24 mouse cellular contexts compared by ENCODE assay signal in genomic region chr6:148199177-148199576, GRCm38 (mm10). TPM values are rescaled to one million over a fixed set of nuclear protein-coding genes. Genes with fewer than 3 reads are reported as not detected.
DNase-seq lines count a peak whose midpoint lies in the region; ATAC-seq and TF ChIP-seq lines count a peak whose summit lies in the region.
"Had no signal": no experiment of that assay in that cellular context is flagged by ENCODE, and none has a peak within 500 bp of the region (broad histone marks: within the 10 kb centered on the region; RNA-seq: fewer than 3 reads in every experiment).

No protein-coding gene starts in this region.

- H3K4me3 ChIP-seq in liver, embryonic 16.5 days (ENCODE audit: low read depth, low read length), result no peak overlapping the region
- no peak overlapping the region for H3K4me3 ChIP-seq in liver, embryonic 11.5 days (ENCODE audit: low read depth, low read length)
- no peak overlapping the region for H3K4me3 ChIP-seq in intestine, postnatal 0 days (ENCODE audit: low read depth, low read length)
- no peak overlapping the region for H3K4me3 ChIP-seq in stomach, embryonic 16.5 days (replicated peaks; ENCODE audit: low read length)
- no peak overlapping the region for H3K4me3 ChIP-seq in hindbrain, embryonic 12.5 days
- H3K4me3 ChIP-seq in midbrain, postnatal 0 days (ENCODE audit: low read depth, low read length), result no peak overlapping the region
- H3K4me3 ChIP-seq: embryonic facial prominence, embryonic 10.5 days; embryonic facial prominence, embryonic 13.5 days; erythroblast, embryonic 14.5 days; forebrain, embryonic 12.5 days; forebrain, embryonic 15.5 days; hindbrain, embryonic 13.5 days had no signal

- DNase-seq in heart, adult 11 months, result peak; percentile 19
- DNase-seq in heart, adult 18-20 months, result no peak
- no peak for DNase-seq in liver, embryonic 11.5 days (ENCODE audit: low spot score)
- DNase-seq in midbrain, postnatal 0 days (ENCODE audit: low spot score), result no peak
- DNase-seq: adrenal gland, adult 8-10 months; adrenal gland, postnatal 25 days; cerebellum, adult 11-12 months; cerebellum, adult 8-10 months; cerebellum, postnatal 10 days; cerebellum, postnatal 36 days; embryo, embryonic 11 days; gastrocnemius, postnatal 25 days had no signal

- H3K4me1 ChIP-seq in liver, embryonic 16.5 days (ENCODE audit: control insufficient read depth, low read depth, low read length), result no peaks in the 10 kb centered on the region
- no peaks in the 10 kb centered on the region for H3K4me1 ChIP-seq in liver, embryonic 11.5 days (replicated peaks; ENCODE audit: control insufficient read depth, insufficient read depth, low read length)
- no peaks in the 10 kb centered on the region for H3K4me1 ChIP-seq in intestine, postnatal 0 days (replicated peaks; ENCODE audit: control insufficient read depth, insufficient read depth, low read length)
- peaks cover 3% of the 10 kb centered on the region; the same call in 1 of the 2 replicates for H3K4me1 ChIP-seq in stomach, embryonic 16.5 days (ENCODE audit: control insufficient read depth, insufficient read depth, low read length)
- no peaks in the 10 kb centered on the region for H3K4me1 ChIP-seq in hindbrain, embryonic 12.5 days
- H3K4me1 ChIP-seq in midbrain, postnatal 0 days (ENCODE audit: insufficient read depth, low read length), result no peaks in the 10 kb centered on the region
- H3K4me1 ChIP-seq: embryonic facial prominence, embryonic 10.5 days; embryonic facial prominence, embryonic 13.5 days; forebrain, embryonic 12.5 days; forebrain, embryonic 15.5 days; hindbrain, embryonic 13.5 days had no signal

- H3K27me3 ChIP-seq in liver, embryonic 16.5 days (ENCODE audit: control insufficient read depth, insufficient read depth, low read depth, low read length), result no peaks in the 10 kb centered on the region
- no peaks in the 10 kb centered on the region for H3K27me3 ChIP-seq in liver, embryonic 11.5 days (replicated peaks; ENCODE audit: control insufficient read depth, insufficient read depth, low read length)
- no peaks in the 10 kb centered on the region for H3K27me3 ChIP-seq in intestine, postnatal 0 days (replicated peaks; ENCODE audit: control insufficient read depth, insufficient read depth, low read length)
- H3K27me3 ChIP-seq in stomach, embryonic 16.5 days (ENCODE audit: control insufficient read depth, insufficient read depth, low read length), result no peaks in the 10 kb centered on the region
- no peaks in the 10 kb centered on the region for H3K27me3 ChIP-seq in hindbrain, embryonic 12.5 days
- H3K27me3 ChIP-seq in midbrain, postnatal 0 days (ENCODE audit: insufficient read depth, low read length), result no peaks in the 10 kb centered on the region
- H3K27me3 ChIP-seq: embryonic facial prominence, embryonic 13.5 days; forebrain, embryonic 12.5 days; forebrain, embryonic 15.5 days; hindbrain, embryonic 13.5 days had no signal

- H3K9ac ChIP-seq in liver, embryonic 16.5 days (ENCODE audit: low read depth, low read length), result no peak overlapping the region
- no peak overlapping the region for H3K9ac ChIP-seq in liver, embryonic 11.5 days (ENCODE audit: low read depth, low read length)
- H3K9ac ChIP-seq in intestine, postnatal 0 days (ENCODE audit: low read depth, low read length), result no peak overlapping the region
- H3K9ac ChIP-seq in stomach, embryonic 16.5 days (ENCODE audit: low read length), result no peak overlapping the region
- H3K9ac ChIP-seq in hindbrain, embryonic 12.5 days, result no peak overlapping the region
- H3K9ac ChIP-seq in midbrain, postnatal 0 days (replicated peaks; ENCODE audit: low read length, poor library complexity, severe bottlenecking), result no peak overlapping the region
- H3K9ac ChIP-seq: embryonic facial prominence, embryonic 13.5 days; forebrain, embryonic 12.5 days; forebrain, embryonic 15.5 days; hindbrain, embryonic 13.5 days had no signal

- no peak overlapping the region for H3K4me2 ChIP-seq in liver, embryonic 16.5 days (ENCODE audit: low read depth, low read length)
- H3K4me2 ChIP-seq in liver, embryonic 11.5 days, result no peak overlapping the region
- H3K4me2 ChIP-seq in intestine, postnatal 0 days (replicated peaks; ENCODE audit: low read depth), result no peak overlapping the region
- H3K4me2 ChIP-seq in stomach, embryonic 16.5 days (ENCODE audit: low read depth, low read length), result no peak overlapping the region
- no peak overlapping the region for H3K4me2 ChIP-seq in hindbrain, embryonic 12.5 days (replicated peaks)
- H3K4me2 ChIP-seq in midbrain, postnatal 0 days (ENCODE audit: low read depth, low read length, poor library complexity, severe bottlenecking), result no peak overlapping the region
- H3K4me2 ChIP-seq: embryonic facial prominence, embryonic 13.5 days; forebrain, embryonic 12.5 days; forebrain, embryonic 15.5 days; heart, embryonic 11.5 days; hindbrain, embryonic 13.5 days had no signal

- no peak overlapping the region for H3K27ac ChIP-seq in liver, embryonic 16.5 days (ENCODE audit: low read length)
- H3K27ac ChIP-seq in liver, embryonic 11.5 days (ENCODE audit: low read depth, low read length), result no peak overlapping the region
- peak overlapping the region; percentile 65 for H3K27ac ChIP-seq in intestine, postnatal 0 days (ENCODE audit: low read depth, low read length)
- peak overlapping the region; percentile 67; the same call in 1 of the 2 replicates for H3K27ac ChIP-seq in stomach, embryonic 16.5 days (ENCODE audit: low read length)
- H3K27ac ChIP-seq in hindbrain, embryonic 12.5 days, result no peak overlapping the region
- no peak overlapping the region for H3K27ac ChIP-seq in midbrain, postnatal 0 days (ENCODE audit: low read depth, low read length)
- H3K27ac ChIP-seq: embryonic facial prominence, embryonic 10.5 days; embryonic facial prominence, embryonic 13.5 days; forebrain, embryonic 12.5 days; forebrain, embryonic 15.5 days; hindbrain, embryonic 13.5 days had no signal

- WGBS in liver, embryonic 16.5 days (ENCODE audit: insufficient replicate concordance), result 74% methylated on average over 2 of the region's 2 CpGs
- WGBS in liver, embryonic 11.5 days, result 81% methylated on average over 2 of the region's 2 CpGs
- WGBS in intestine, postnatal 0 days, result 34% methylated on average over 2 of the region's 2 CpGs
- 68% methylated on average over 2 of the region's 2 CpGs for WGBS in stomach, embryonic 16.5 days
- 96% methylated on average over 2 of the region's 2 CpGs for WGBS in hindbrain, embryonic 12.5 days
- WGBS in midbrain, postnatal 0 days, result 95% methylated on average over 2 of the region's 2 CpGs

- peaks cover 26% of the 10 kb centered on the region for H3K36me3 ChIP-seq in liver, embryonic 16.5 days (ENCODE audit: control insufficient read depth, insufficient read depth)
- peaks cover 18% of the 10 kb centered on the region; the same call in 1 of the 2 replicates for H3K36me3 ChIP-seq in liver, embryonic 11.5 days (ENCODE audit: control insufficient read depth, insufficient read depth, low read length)
- peaks cover 47% of the 10 kb centered on the region for H3K36me3 ChIP-seq in intestine, postnatal 0 days (ENCODE audit: control insufficient read depth, insufficient read depth)
- peaks cover 18% of the 10 kb centered on the region for H3K36me3 ChIP-seq in stomach, embryonic 16.5 days (ENCODE audit: control insufficient read depth, insufficient read depth, low read length)
- H3K36me3 ChIP-seq in hindbrain, embryonic 12.5 days, result peaks cover 62% of the 10 kb centered on the region
- H3K36me3 ChIP-seq in midbrain, postnatal 0 days (ENCODE audit: insufficient read depth, low read length), result peaks cover 44% of the 10 kb centered on the region

- peak; percentile 72 for ATAC-seq in liver, embryonic 16.5 days (ENCODE audit: low read depth)
- no peak for ATAC-seq in liver, embryonic 11.5 days (replicated peaks; ENCODE audit: low FRiP score)
- ATAC-seq in intestine, postnatal 0 days, result 0 out of 2 replicates have a peak, but pooled peaks have one; percentile 34
- ATAC-seq in stomach, embryonic 16.5 days (ENCODE audit: insufficient read depth, low FRiP score), result peak; percentile 81; the same call in 1 of the 2 replicates
- ATAC-seq in hindbrain, embryonic 12.5 days (ENCODE audit: low FRiP score), result no peak
- no peak for ATAC-seq in midbrain, postnatal 0 days (ENCODE audit: low FRiP score)
- ATAC-seq: activated CD4-positive, CD25-positive, alpha-beta regulatory T cell, adult 4 months; forebrain, embryonic 15.5 days had no signal

- no peak for TF ChIP-seq CTCF in intestine, postnatal 0 days (IDR thresholded peaks at IDR 0.05; ENCODE audit: low read depth)
- TF ChIP-seq CTCF in midbrain, postnatal 0 days (IDR thresholded peaks at IDR 0.05), result no peak

- H3K9me3 ChIP-seq in liver, embryonic 16.5 days (replicated peaks; ENCODE audit: control insufficient read depth, low read length), result no peaks in the 10 kb centered on the region
- no peaks in the 10 kb centered on the region for H3K9me3 ChIP-seq in liver, embryonic 11.5 days (ENCODE audit: control insufficient read depth, low read length)
- H3K9me3 ChIP-seq in intestine, postnatal 0 days (ENCODE audit: control insufficient read depth), result no peaks in the 10 kb centered on the region
- H3K9me3 ChIP-seq in stomach, embryonic 16.5 days (replicated peaks; ENCODE audit: control insufficient read depth, low read length), result no peaks in the 10 kb centered on the region
- H3K9me3 ChIP-seq in hindbrain, embryonic 12.5 days (replicated peaks), result no peaks in the 10 kb centered on the region
- no peaks in the 10 kb centered on the region for H3K9me3 ChIP-seq in midbrain, postnatal 0 days (ENCODE audit: low read length)
- H3K9me3 ChIP-seq: embryonic facial prominence, embryonic 10.5 days; embryonic facial prominence, embryonic 13.5 days; forebrain, embryonic 12.5 days; forebrain, embryonic 15.5 days; hindbrain, embryonic 13.5 days had no signal

RNA-seq across cellular contexts. Expression of gene Ergic2, which starts 13.0 kb away (rescaled TPM):
- 10 to 100 TPM; 51.5 to 54.1 TPM for total RNA-seq in heart, adult 18-20 months (2021)
- 95.2 and 95.4 TPM in 2 replicates for polyA plus RNA-seq in liver, embryonic 16.5 days (2015; fragmentation: Nextera tagmentation; extraction: Ambion mirVana)
- polyA plus RNA-seq in liver, embryonic 11.5 days (2014; fragmentation: Nextera tagmentation; extraction: Ambion mirVana), result 156 and 172 TPM in 2 replicates
- polyA plus RNA-seq in intestine, postnatal 0 days (2015; fragmentation: Nextera tagmentation; extraction: Ambion mirVana), result 198 and 202 TPM in 2 replicates
- polyA plus RNA-seq in stomach, embryonic 16.5 days (2015; fragmentation: Nextera tagmentation; extraction: Ambion mirVana), result 201 and 204 TPM in 2 replicates
- 220 and 242 TPM in 2 replicates for polyA plus RNA-seq in hindbrain, embryonic 12.5 days (2016; fragmentation: Nextera tagmentation; extraction: Ambion mirVana)
- total RNA-seq in midbrain, postnatal 0 days (2014; rRNA removed), result 67.4 and 133 TPM in 2 replicates
- 154 and 176 TPM in 2 replicates for polyA plus RNA-seq in midbrain, postnatal 0 days (2015; fragmentation: Nextera tagmentation; extraction: Ambion mirVana)

Comparison
In these comparisons a context has a peak if more than half of its experiments do, and no peak if none do; other contexts are left out.
1. ATAC-seq: peak in liver, embryonic 16.5 days (single experiment), intestine, postnatal 0 days (single experiment) and stomach, embryonic 16.5 days (single experiment); none in liver, embryonic 11.5 days (single experiment), hindbrain, embryonic 12.5 days (single experiment) and midbrain, postnatal 0 days (single experiment).
2. H3K27ac ChIP-seq: peak in intestine, postnatal 0 days (single experiment) and stomach, embryonic 16.5 days (single experiment); none in liver, embryonic 16.5 days (single experiment), liver, embryonic 11.5 days (single experiment), hindbrain, embryonic 12.5 days (single experiment) and midbrain, postnatal 0 days (single experiment).